Mouse (Mus musculus): ENCODE measurements around the gene Gm1123. TPM values are rescaled to one million over a fixed set of nuclear protein-coding genes. Genes with fewer than 3 reads are reported as not detected.
A peak's percentile ranks its signal among the peaks of the same experiment; 100 is the strongest.

Gene Gm1123
- total RNA-seq (2021): not detected
- long read RNA-seq, experiment 1: 0 reads
- long read RNA-seq, experiment 2: 0 reads

DNA sequence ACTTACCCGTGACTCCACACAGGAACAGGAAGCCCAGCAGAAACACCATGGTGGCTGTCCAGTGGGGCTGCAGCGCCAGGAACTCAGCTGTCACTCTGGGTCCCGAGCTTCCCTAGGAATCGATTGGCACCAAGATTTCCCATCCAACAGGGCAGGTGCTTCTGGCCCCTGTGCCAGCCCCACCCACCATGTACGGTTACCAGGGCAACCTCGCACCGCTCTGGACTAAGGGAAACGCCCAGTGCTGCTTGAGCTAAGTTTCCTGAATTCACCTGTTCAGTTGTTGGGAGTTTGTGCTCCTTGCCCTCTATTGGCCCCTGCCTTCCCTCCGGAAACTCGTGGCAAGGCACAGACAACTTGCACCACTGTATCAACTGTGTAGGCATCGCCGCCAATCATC, at the start of gene Gm1123:
Gm1123 (minus strand) TSS at position 141 of the 400 bp plus-strand sequence.
- DNase-seq (ENCODE audit: low spot score): no peak

GRCm38 (mm10) chr9:99081718-99082117, 46.2 kb upstream of the Gm1123 start:
- DNase-seq (ENCODE audit: low spot score): no peak

DNA sequence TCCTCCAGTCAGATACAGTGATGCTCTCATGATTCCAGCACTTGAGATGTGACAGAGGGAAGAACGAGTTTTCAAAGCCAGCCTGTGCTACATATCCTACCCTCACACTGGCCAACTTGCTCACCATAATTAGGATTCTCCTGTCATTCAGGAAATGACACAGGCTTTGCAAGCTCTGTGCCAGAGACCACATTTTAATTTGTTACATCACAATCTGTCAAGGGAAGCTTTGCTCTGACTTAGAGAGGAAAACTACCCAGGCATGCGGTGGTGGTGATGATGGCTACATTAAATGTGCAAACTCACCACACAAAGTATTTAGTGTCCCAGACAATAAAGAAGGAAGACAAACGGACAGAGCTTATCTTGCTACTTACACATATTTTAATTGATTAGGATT, 45.8 kb upstream of the Gm1123 start:
- no peak for DNase-seq (ENCODE audit: low spot score)

DNA sequence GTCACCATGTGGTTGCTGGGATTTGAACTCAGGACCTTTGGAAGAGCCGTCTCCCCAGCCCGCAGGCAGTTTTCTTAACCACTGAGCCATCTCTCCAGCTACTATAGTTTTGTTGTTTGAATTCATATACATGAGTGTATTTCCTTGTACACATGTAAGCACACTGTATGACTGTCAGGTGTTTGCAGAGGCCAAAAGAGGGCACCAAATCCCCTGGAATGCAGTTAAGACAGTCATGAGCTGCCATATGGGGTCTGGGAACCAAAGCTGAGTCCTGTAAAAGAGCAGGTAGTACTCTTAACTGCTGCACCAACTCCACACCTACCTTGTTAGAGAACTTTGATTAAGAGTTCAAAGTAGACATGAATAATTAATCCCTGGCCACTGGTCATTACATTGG, 45.1 kb upstream of the Gm1123 start:
- no peak for DNase-seq (ENCODE audit: low spot score)

DNA sequence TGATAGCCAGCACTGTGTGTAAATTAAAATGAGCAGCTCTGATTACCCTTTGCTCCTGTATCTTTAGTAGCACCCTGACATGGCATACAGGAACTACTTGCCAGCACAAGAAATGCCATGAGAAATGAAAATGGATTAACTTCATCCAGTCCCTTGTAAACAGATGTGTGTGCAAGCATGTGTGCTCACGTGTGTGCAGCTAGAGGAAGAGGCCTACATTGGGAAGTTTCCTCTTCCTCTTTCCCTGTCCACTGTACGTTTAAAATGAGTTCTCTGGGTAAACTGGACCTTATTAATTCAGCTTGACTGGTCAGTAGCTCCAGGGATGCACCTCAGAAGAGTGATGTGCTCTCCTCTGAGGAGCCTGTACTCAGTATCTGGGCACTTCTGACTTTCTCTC, 38.9 kb upstream of the Gm1123 start:
- no peak for DNase-seq (ENCODE audit: low spot score)

DNA sequence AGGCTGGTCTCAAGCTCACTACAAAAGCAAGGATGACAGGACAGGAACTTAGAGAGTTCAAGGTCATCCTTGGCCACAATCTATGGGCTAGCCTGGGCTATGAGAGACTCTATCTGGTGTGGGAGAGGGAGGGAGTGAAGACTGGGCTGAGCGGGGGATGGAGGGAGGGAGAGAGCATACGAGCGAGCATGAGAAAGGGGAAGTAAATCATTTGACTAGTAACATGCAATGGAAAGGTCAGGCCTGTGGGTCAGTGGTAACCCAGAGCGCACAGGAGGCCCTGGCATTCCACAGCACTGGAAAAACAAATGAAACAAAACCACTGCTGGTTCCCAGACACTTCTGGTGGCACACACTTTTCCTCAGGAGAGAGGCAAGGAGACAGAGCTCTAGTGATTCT, 37.0 kb upstream of the Gm1123 start:
- DNase-seq (ENCODE audit: low spot score): no peak

GRCm38 (mm10) chr9:99065311-99065710, 29.8 kb upstream of the Gm1123 start:
- DNase-seq (ENCODE audit: low spot score): no peak

GRCm38 (mm10) chr9:99064216-99064615, 28.7 kb upstream of the Gm1123 start:
- no peak for DNase-seq (ENCODE audit: low spot score)

DNA sequence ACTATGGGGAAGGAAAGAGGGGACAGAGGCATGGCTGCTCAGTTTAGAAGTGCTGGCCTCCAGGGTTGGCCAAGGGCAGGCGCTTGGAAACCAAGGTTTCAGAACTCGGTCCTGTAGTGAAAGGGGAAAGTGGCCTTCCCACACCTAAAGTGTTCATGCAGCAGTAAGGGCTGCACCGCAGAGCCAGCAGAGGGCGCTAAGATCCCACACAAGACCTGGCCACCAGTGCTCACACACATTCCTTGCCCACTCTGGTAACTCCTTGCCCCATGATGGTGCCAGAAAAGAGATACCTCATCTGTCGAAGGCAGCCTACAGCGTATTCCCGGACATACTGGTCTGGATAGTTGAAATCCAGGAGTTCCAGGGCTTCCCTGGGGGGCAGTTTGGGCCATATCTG, 27.0 kb upstream of the Gm1123 start:
- peak; percentile 61 for DNase-seq (ENCODE audit: low spot score)

GRCm38 (mm10) chr9:99057751-99058150, 22.2 kb upstream of the Gm1123 start:
- no peak for DNase-seq (ENCODE audit: low spot score)

- no peak for DNase-seq (ENCODE audit: low spot score)
These were observed 14.2 kb upstream of the Gm1123 start for GRCm38 (mm10) chr9:99049760-99050159.

- no peak for DNase-seq (ENCODE audit: low spot score)
These were observed 13.3 kb upstream of the Gm1123 start for GRCm38 (mm10) chr9:99048724-99049250.

DNA sequence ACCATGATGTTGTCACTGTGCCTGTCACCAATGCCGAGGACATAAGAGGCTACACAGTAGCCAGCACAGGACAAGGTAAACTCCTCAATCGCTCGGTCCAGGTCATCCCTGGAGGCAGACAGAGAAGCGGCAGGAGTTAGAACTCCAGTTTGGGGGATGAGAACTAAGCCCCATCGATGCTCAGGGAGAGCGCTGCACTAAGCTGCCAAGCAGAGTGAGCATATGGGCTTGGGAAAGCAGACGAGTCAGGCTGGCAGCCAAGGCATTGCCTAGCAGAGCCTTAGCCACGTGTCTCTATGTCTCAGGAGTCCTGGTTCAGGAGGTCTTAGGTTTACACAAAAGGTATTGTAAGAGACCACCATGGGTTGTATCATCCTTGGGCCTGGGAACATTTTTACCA, 9.2 kb upstream of the Gm1123 start:
- DNase-seq (ENCODE audit: low spot score): no peak

DNA sequence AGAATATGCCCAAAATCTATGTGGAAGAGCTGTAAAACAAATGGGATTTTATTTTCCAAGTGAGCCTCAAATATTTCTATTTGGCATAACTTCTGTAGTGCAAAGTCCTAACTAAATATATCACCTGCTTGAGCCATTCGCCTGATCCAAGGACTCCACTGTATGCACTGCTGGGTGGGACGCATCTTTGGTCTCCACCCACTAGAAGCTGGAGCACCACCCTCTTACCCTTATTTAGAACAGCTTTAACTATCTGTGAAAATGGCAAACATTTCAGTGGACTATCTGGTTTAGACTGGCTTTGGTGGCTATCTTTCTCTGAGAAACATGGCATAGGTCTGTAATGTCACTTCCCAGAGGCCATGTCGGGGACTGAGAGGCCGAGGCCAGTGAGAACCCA, 7.1 kb upstream of the Gm1123 start:
- DNase-seq (ENCODE audit: low spot score): no peak

DNA sequence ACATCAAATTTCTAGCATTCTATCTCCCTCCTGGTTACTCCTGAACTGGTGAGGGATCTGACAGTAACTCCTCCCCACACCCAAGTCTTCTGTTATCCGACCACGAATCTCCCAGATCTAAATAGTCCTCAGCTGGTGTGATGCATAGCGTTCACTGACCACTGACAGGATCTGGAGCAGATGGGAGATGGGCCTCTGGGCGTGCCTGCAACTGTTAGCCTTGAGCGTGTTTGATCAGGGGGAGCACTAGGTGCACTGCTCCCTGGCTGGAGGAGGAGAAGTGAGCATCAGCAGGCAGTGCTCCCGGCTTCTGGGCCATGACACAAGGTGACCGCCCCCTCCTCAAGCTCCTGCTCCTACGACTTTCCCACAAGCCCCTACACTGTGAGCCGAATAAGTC, 6.5 kb upstream of the Gm1123 start:
- DNase-seq (ENCODE audit: low spot score): no peak

- DNase-seq (ENCODE audit: low spot score): no peak
These were observed 1.4 kb downstream of the Gm1123 start for GRCm38 (mm10) chr9:99034111-99034510.

DNA sequence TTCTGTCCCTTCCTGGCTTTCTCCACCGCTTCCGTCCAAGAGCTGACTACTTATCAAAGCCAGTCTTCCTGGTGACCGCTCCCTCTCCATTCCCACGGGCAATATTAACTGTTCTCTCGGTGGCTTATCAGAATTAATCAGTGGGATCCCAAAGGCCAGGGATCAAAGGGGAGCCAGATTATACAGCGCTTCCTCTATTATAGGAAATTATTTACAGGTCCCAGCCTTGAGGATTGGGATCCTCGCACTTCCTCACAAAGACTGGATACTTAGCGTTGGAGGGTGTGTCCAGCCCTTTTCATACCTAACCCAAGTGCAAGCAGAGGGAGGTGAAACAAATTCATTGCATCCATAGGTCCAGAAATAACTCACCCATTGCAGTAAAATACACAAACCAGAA, 3.5 kb downstream of the Gm1123 start:
- no peak for DNase-seq (ENCODE audit: low spot score)

- no peak for DNase-seq (ENCODE audit: low spot score)
These were observed 13.8 kb downstream of the Gm1123 start for GRCm38 (mm10) chr9:99021751-99022150.

DNA sequence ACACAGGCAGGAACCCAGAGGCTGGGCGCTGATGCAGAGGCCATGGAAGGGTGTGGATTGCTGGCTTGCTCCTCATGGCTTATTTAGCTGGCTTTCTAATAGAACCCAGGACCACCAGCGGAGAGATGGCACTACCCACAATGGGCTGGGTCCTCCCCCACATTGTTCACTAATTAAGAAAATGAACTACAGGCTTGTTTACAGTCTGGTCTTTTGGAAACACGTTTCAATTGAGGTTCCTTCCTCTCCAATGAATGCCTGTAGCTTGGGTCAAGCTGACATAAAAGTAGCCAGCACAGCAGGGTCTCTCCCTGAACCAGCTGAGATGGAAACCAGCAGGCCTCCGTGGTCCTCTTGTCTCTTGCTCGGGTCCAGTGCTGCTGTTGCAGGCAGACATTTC, 14.3 kb downstream of the Gm1123 start:
- no peak for DNase-seq (ENCODE audit: low spot score)

GRCm38 (mm10) chr9:99017679-99018078, 17.8 kb downstream of the Gm1123 start:
- no peak for DNase-seq (ENCODE audit: low spot score)

DNA sequence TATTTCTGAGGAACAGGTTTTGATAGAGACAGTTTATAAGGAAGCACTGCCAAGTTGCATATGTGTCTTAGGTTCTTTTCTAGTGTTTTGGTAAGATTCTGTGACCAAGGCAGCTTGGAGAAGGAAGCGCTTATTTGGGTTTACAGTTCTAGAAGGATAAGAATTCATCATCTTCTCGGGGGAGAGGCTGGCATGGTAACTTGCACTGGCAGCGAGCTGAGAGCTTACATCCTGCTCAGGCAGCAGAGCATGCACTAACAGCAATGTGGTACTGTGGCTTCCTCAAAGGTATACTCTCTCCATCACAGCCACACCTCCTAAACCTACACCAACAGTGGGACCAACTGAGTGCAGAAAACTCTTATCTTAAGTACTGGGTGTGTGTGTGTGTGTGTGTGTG, 18.8 kb downstream of the Gm1123 start:
- DNase-seq (ENCODE audit: low spot score): no peak

DNA sequence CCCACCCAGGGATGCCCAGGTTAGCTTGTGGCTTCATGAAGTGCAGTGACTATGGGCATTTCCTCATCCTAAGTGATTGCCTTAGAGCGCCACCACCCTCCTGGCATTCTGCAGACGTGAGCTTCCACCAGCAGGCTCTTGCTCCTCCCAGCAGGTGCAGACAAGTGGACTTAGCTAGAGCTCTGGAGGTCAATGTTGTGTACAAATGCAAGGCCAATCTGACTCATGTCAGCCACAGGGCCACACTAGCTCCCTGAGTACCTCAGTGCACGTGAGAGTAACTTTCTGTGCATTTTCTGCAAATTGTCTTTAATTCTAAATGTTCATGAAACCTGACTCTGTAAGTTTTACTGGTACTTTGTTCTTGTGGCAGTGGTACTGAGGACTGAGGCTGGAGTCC, 19.2 kb downstream of the Gm1123 start:
- DNase-seq (ENCODE audit: low spot score): no peak

DNA sequence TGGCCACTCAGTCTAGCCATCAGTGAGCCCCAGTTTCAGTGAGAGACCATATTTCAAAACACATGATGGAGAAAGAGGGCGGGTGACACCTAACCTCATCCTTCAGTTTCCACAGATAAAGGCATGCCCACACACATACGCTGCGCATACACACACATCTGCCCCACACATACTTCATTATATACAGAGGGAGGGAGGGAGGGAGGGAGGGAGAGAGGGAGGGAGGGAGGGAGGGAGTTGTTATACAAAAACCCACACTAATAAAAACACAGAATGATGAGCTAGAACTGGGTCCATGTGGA, 25.7 kb downstream of the Gm1123 start:
- DNase-seq (ENCODE audit: low spot score): no peak

- DNase-seq (ENCODE audit: low spot score): peak; percentile 2
These were observed 26.2 kb downstream of the Gm1123 start for GRCm38 (mm10) chr9:99009069-99009897.

Data from gastrocnemius, adult 18-20 months (tissue).